Mouse (Mus musculus) heart, postnatal 0 days (tissue): Measurements from ENCODE around the gene Smyd3.

Experiments used
- CTCF ChIP-seq: IDR thresholded peaks from 2 replicates; pipeline ENCODE4 v1.5.1; 2016; ENCODE audit warnings: antibody characterized with exemption, control low read depth, low read depth
- EP300 ChIP-seq: IDR thresholded peaks from 2 replicates; pipeline ENCODE4 v1.6.1; 2016; ENCODE audit warnings: antibody characterized with exemption, low read depth

- no peak for TF ChIP-seq CTCF
- no peak for TF ChIP-seq EP300
Measured at GRCm38 (mm10) chr1:179009911-179010310, 507.9 kb downstream of the Smyd3 start.
